Mouse (Mus musculus): Measurements from ENCODE around the gene AI854703. TPM values are rescaled to one million over a fixed set of nuclear protein-coding genes. Genes with fewer than 3 reads are reported as not detected.

Gene AI854703
- total RNA-seq, 2 experiments from 2014 or later, result 1.5 to 1.6 TPM

Other genes with a start within 250 kb of the AI854703 start
- 10 to 100 TPM; 19.2 to 37.3 TPM for gene Krba1, start 231.2 kb upstream of the AI854703 start, total RNA-seq (2021)
- gene Zfp467, start 180.9 kb upstream of the AI854703 start, total RNA-seq (2021), result 10 to 100 TPM; 31.2 to 62.6 TPM
- gene Sspo, start 178.5 kb upstream of the AI854703 start, total RNA-seq (2021), result 1 to 10 TPM; 1.9 to 2.4 TPM
- gene Atp6v0e2, start 89.1 kb upstream of the AI854703 start, total RNA-seq (2021), result 10 to 100 TPM; 61.8 to 63.3 TPM
- gene Lrrc61, start 72.0 kb upstream of the AI854703 start, total RNA-seq (2021), result 10 to 100 TPM; 26.0 to 49.9 TPM
- gene Rarres2, start 54.0 kb upstream of the AI854703 start, total RNA-seq (2021), result 10 to 100 TPM; 52.7 to 77.5 TPM
- not detected for gene Gm45021, start 37.2 kb upstream of the AI854703 start, total RNA-seq (2021)
- gene Repin1, start 32.9 kb upstream of the AI854703 start, total RNA-seq (2021), result 10 to 100 TPM; 48.5 to 50.5 TPM
- not detected for gene Gm44965, start 32.8 kb upstream of the AI854703 start, total RNA-seq (2021)
- 1 to 10 TPM; 6.8 to 9.5 TPM for gene Zfp775, start 24.7 kb upstream of the AI854703 start, total RNA-seq (2021)
- gene Gimap8, start 20.5 kb downstream of the AI854703 start, total RNA-seq (2021), result 10 to 100 TPM in 1 of 2 experiments, 1 to 10 TPM in 1; 9.9 to 15.7 TPM
- 1 to 10 TPM; 4.4 to 7.1 TPM for gene Gimap9, start 49.4 kb downstream of the AI854703 start, total RNA-seq (2021)
- gene Gimap4, start 57.8 kb downstream of the AI854703 start, total RNA-seq (2021), result 10 to 100 TPM; 41.2 to 60.8 TPM
- 10 to 100 TPM; 55.3 to 73.5 TPM for gene Gimap6, start 81.5 kb downstream of the AI854703 start, total RNA-seq (2021)
- 1 to 10 TPM; 2.9 to 3.3 TPM for gene Gm28053, start 91.8 kb downstream of the AI854703 start, total RNA-seq (2021)
- under 1 TPM in 1 of 2 experiments, not detected in 1; 0.53 TPM for gene Gimap7, start 91.9 kb downstream of the AI854703 start, total RNA-seq (2021)
- 10 to 100 TPM; 10.8 to 15.4 TPM for gene Gimap1, start 112.3 kb downstream of the AI854703 start, total RNA-seq (2021)
- 10 to 100 TPM; 13.3 to 18.2 TPM for gene Gimap5, start 119.4 kb downstream of the AI854703 start, total RNA-seq (2021)
- 1 to 10 TPM; 2.9 to 8.5 TPM for gene Gimap3, start 144.1 kb downstream of the AI854703 start, total RNA-seq (2021)
- 100 to 1,000 TPM; 293 to 327 TPM for gene Tmem176a, start 214.2 kb downstream of the AI854703 start, total RNA-seq (2021)
- 100 to 1,000 TPM; 506 to 589 TPM for gene Tmem176b, start 214.7 kb downstream of the AI854703 start, total RNA-seq (2021)
- not detected for gene Aoc1, start 246.1 kb downstream of the AI854703 start, total RNA-seq (2021)

Data from adrenal gland, postnatal 36 days (tissue).